Mouse (Mus musculus): ENCODE results near the gene Traf1. TPM values are rescaled to one million over a fixed set of nuclear protein-coding genes. Genes with fewer than 3 reads are reported as not detected.

The Traf1 gene
- total RNA-seq, 2 experiments from 2014 or later = 3.5 to 3.7 TPM

DNA sequence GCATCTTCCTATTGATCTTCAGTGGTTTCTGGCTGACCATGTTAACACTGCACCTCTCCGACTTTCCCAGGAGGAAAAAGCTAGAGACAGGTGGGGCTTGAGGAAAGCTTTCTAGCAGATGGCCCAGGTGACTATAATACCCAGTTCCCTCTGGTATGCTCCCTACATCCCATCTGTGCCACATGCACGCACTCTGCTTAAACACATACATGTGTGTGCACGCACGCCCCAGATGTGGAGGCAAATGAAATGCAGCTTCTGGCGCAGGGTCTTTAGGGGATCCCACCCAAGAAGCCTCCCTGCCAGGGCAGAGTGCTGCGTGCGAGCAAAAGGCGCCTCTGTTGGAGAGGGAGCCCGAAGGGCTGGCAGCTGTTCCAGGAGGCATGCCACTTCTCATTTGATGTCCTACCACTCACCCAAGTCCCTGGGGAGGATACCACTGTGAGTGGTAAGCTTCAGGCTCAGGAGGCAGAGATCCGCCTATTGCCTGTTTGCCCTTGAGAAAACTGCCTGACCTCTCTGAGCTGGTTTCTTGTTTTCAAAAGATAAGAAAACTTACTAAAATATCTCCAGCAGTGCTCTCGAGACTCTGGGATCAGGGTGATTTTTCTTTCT, 20.4 kb downstream of the Traf1 start:
- DNase-seq = no peak

DNA sequence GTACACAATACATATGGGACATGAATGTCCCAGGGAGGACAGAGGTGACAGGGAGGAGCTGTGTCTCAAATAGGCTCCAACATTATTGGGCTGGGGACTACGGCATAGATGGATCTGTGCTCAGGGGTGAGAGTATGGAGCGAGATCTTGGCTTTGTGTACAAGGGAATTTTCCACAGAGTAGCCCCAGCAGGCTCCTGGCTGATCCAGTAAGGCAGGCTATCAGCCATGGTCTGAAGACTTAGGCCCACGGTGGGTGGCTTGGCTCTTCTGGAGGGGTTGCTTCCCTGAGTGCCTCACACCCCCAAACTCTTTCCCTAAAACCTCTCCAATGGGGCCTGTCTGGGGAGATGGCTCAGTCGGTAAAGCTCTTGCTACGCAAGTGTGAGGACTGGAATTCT, 21.3 kb downstream of the Traf1 start:
- DNase-seq = no peak

DNA sequence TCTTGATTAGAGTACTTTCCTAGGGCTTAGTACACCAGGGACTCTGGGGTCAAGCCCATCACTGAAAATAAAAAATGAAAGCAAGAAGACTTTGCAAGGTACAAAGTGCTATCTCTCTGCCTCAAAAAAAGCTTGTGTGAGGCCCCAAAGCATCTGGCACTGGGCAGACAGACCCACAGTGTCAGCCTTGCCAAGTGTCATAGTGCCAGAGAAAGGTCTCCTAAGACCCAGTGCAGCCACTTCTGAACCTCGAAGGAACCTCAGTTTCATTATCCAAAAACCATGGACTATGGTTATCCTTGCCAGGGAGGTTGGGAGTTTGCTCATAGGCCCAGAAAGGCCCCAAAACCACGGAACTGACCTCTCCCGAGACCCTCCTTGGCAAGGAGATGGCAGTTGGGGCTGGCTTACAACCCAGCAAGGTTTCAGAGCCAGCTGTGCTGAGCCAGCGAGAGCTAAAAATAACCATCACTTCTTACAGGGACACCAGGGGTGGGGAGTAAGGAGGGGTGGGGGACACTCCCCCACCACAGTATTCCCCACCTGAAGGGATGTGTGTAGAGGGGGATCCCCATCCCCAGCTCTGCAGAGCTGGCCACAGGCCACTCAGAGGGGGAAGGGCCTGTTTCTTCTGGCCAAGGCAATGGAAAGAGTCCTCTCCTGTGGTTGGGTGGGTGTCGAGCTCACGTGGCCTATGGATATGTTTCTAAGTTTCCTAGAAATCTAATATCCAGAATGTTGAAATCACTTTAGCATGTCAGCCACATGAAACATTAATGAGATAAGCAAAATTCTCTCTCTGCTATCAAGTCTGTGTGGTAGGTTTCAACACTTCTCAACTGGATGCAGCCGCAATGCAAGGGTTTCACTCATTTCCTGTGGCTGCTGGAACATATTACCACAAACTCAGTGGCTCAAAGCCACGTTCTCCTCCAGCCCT, 23.0 kb downstream of the Traf1 start:
- peak; percentile 73 for DNase-seq

DNA sequence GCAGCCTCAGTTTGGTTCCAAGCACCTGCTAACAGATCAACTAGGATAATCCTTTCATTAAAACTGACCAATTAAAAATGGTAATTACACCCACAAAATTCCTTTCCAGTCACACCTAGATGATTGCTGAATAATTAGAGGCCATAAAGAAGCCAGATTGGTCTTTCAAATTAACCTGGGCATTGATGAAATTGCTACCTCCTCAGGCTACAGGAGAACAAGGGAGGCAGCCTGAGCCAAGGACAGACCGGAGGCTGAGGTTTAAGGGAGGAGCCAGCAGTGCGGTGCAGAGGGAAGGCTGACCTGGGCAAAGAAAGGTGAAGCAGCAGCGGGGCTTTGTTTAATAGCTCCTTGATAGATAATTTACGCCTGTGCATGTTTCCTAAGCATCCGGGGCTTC, 24.1 kb downstream of the Traf1 start:
- no peak for DNase-seq

DNA sequence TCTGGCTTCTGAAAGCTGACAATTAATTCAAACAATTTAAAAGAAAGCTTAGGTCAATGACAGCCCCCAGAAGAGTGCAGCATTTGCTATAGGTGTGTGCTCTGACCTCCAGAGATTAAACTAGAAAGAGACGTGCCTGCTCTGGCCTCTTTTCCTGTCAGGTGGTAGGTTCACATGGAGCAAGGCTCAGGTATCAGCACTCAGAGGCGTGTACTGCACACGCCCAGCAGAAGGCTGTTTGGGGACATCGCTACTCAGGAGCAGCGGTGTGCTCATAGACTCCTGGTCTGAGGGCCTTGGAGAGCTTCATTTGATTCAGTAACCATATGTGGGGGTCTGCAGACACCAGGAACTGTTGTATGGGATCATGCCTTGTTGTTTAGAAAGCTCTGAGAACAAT, 34.3 kb downstream of the Traf1 start:
- DNase-seq = no peak

DNA sequence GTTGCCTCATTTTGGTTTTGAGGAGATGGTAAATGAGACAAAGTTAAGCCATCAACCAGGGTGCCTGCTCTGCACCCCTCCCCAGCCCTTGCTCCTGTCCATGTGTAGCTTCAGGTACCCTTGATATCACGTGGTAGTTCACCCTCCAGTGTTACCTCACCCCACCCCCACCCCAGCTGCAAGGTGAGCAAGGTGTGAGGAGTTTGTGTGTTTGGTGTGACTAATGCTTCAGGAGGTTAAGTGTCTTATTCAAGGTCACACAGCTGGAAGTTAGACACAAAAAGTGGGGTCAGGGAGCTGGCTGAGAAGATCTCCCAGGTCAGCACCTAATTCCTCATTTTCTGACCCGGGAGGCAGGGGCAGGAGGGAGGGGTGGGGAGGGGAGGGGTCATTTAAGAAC, 38.8 kb downstream of the Traf1 start:
- no peak for DNase-seq

DNA sequence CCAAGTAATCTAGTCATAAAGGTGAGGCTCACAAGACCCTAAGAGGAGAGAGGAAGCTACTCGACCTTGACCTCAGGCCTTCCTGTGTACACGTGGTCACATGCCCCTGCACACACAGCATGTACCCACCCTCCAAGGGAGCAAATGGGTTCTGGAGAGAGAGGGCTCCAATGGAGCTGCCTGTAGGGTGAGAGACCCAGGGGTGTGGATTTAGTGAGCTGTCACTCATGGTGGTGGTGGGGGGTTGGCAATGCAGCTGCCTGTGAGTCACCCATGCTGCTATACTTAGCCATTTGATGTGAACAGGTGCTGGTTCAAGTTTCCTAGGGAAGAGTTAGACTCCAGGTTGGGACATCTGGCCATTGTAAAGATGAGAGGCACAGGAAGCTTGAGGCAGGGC, 41.4 kb downstream of the Traf1 start:
- DNase-seq = no peak

DNA sequence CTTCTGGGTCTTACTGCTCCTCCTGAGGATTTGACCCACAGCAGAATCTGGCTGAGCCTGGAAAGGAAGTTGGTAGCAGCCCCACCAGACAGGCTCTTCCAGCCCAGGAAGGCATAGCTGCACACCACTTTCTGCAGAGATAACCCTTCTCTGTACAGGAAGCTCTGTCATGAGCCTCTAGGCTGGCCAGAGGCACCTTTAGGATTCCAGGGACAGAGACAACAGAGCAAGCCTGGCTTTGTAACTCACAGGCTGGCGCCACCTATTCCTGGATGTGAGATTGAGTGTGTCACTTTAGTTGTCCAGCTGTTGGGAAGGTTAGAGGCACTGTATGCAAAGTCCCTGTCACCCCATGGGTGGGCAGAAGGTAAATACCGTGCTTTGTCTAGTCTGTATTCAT, 46.5 kb downstream of the Traf1 start:
- DNase-seq = no peak

DNA sequence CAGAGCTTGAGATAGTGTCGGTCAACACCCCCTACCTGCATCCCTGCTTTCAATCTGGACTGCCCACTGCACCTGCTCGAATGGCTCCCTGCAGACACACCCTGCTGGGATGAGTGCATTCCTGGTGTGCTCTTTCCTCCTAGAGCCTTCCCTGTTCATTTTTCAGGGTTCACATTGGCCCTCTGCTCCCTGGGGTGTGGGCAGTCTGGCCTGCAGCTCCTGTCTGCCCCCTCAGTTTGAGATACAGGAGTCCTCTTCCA, 46.8 kb downstream of the Traf1 start:
- no peak for DNase-seq

DNA sequence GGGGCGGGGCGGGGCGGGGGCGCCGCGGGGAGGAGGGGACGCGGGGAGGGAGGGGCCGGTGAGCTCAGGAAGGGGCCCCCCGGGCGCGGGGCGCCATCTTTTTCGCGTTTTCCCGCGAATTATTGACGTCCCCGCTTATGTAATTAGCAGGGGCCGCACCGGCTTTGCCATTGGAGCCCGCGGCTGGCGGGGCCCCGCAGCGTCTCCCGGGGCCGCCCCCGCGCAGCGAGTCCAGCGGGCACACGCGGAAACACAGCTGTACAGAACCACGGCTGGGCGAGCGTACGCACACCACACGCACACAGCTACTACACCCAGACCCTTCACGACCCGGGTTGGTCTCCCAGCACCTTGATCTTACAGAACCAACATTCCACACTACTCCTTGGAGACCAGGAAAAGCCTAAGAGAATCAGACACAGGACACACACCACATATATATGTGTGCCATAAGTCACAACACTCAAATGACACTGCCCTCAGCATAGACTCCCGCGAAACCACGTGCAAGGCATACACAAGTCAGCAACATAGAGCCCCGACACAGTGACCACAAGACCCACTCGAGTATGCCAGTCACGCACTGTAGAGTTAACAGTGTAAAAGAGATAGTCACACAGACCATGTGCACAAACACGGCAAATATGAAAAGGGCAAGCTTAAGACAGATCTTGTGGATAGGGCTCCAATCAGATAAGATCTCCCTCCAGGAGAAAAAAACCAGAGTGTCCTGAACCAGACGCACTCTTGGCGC, 47.3 kb downstream of the Traf1 start:
- peak; percentile 71 for DNase-seq

DNA sequence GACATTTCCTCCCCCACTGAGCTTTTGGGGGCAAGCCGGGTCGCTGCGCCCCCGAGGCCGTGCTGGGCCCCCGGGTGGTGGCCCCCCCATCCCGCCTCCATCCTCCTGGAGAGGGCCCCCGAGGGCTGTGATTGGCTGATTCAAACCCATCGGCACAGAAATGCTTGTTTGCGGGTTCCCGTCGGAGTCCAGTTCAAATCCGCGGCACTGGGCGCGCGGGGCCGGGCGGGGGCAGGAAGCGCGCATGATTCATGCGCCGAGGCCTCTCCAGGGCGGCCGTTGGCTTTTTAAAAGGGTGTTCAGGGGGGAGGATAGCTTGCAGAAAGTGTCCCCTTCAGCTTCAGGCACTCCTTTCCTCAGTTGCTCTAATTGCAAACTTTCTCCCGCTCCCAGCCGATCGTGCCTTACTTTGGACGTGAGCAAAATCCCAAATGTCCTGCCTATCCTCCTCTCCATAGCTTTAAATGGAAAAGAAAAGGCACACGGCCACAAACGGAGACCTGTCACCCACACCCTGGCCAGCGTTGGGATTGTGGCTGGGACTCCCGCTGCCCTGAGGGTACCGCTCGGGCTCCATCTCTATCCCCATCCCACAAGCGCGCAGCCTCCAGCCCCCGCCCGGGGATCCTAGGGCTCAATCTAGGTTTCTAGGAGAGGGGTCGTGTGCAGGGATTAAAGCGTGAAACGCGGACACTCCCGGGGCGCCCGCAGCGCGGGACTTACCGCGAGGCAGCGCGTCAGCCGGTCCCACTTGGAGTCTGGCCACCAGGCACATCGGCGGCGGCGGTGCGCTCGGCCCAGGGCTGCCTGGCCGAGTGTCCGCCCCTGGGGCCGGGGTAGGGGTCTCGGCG, 48.1 kb downstream of the Traf1 start, which contains the start of gene Phf19:
Gene Phf19 (minus strand): TSS at position 809 of the 851 bp plus-strand sequence.
- peak; percentile 72 for DNase-seq

DNA sequence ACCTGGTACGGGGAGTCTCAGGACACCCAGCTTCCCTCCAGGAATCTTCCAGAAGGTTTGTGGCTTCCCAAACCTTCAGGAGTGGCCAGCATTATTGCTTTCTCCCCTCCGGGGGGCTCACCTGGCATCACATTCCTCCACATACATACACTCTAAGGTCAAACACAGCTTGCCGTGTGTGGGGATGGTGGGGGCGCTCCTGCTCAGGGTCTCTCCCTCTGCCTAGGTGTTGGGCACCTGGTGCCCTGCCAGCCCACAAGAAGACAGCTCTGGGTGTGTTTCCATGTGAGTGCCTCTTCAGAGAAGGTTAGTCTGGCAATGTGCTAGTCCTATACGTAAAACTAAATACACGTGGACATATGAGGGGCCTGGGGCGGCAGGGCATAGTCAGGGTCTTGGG, 49.0 kb downstream of the Traf1 start:
- no peak for DNase-seq

DNA sequence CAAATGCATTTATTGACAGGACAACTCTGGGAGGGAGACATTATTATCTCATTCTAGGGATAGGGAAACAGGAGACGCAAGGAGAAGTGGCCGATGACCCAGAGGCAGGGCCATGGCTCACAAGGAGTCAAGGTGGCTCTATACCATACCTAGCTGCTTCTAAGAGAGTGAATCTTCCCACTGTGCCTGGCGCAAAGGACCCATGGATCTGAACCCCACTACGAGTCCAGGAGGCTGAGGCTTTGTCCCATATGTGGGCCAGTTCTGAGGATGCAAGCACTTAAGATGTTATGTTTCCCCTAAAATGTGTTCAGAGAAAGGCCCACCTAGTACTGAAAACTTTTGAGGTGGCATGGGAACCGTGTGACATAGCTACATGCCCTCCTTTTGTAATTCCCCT, 49.7 kb downstream of the Traf1 start:
- no peak for DNase-seq

DNA sequence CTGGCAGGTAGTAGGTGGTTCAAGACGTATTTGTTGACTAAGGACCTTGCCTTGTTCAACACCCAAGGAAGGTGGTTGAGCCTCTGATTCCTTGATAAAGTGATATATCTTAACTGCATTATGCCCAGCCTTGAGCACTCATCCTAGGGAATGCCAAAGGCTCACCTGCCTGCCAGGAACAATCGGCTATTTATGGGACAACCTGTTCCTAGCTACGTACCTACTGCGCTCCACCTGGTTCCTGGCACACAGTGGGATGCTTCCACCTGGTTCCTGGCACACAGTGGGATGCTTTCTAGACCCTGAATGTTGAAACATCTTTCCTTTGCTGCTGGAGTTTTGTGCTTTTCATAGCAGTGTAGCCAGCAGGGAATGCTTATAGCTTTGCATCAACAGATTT, 51.9 kb downstream of the Traf1 start:
- no peak for DNase-seq

DNA sequence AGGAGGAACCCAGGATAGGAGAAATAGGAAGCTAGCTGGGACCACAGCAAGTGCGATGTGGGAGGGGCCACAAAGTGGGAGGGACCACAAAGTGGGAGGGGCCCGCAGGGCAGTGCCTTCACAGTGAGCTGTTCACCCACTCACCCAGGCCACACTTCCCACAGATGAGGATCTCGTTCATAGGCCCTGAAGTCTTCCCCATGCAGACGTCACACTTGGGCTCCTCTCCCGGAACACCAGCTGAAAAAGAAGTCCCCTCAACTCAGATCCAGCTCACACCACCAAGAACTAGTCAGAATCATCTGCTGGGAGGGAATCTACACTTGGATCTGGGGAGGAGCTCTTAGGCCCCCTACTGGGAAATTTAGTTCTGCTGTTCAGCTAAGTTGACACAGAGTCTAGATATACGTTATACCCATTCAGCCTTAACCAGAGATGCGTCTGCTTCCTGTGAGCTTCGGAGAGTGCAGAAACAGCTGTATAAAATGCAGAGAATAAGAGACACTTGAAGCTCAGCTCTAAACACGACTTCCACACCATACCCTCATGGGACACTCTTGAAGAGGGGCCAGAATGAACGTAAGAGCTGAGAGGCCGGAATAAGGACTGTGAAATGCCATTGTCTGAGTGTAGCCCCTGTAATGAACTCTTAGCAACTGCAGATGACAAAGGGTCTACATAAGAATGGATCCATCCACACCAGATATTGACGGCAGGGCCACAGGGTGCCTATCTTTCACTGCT, 54.5 kb downstream of the Traf1 start:
- peak; percentile 56 for DNase-seq

DNA sequence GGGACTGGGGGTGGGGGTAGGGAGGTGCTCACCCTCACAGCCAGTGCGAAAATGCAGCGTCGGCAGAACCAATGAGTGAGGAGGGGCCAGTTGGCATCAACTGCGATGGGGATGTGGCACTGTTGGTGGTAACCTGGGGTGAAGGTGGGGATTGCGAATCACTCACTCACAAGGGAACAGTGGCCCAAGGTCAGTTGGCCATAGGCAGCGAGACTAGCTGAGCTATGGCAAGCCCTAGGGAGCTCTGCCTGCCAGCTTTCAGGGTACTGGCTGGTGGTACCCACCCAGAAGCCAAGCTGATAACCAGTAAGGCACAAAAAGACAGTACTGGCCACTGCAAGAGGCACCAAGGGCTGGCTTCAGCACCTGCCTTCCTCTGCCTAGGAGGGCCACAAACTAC, 55.1 kb downstream of the Traf1 start:
- DNase-seq = peak; percentile 59

DNA sequence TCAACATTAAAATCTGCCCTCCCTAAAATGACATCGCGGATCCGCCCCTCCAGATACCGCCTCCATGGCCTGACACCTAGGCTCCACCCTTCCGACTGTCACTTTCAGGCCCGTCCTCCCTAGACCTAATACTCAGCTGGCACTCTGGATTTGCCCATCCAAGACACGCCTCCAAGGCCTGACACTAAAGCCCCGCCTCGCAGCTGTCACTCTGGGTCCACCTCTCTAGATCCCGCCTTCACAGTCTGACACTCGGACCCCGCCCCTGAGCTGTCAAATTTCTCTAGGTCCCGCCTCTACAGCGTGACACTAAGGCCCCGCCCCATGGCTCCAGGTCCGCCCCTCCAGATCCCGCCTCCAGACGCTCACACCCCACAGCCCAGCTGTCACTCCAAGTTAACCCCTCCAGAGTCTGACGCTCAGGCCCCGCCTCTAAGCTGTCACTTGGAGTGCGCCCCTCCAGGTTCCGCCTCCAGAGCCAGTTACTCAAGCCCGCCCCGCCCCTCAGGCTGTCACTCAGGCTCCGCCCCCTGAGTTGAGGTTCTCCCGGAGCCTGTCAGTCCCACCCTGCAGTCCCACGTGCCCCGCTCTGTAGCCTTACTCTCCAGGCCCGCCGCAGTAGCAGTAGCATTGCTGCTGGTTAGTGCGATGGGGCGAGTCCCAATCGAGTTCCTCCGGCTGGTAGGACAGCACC, 56.6 kb downstream of the Traf1 start:
- DNase-seq = peak; percentile 98

DNA sequence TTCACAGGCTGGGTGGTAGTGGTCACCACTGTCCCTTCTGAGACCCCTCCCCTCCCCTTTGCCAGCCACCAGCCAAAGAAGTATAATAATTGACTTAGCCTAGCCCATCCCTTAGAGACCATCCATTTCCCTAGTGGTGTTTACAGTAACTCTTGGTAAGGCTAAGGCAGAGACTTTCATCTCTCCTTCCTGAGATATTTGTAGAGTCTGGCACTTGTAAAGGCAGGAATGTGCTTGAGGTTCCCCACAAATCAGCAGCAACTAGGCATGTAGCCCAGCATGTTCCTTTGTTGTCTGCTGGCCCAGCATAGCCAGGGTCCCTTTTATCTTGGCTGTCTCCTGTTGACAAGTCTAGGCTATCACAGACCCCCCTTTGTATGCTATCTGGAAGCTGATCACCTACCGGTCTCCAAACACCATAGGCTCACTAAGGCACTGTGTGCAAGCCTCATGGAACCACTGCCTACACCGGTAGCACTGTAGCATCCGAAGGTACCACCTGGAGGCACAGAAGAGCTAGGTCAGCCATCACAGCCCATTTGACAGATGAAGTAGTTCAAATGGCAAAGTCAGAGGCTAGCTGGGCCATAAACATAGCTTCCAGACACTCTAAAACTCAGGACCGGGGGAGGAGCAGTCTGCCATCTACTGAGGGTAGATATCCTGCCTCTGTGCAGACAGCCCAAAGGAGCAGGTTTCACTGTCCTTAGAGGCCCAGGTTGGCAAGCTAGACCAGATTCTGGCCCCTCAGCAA, 57.7 kb downstream of the Traf1 start:
- no peak for DNase-seq

DNA sequence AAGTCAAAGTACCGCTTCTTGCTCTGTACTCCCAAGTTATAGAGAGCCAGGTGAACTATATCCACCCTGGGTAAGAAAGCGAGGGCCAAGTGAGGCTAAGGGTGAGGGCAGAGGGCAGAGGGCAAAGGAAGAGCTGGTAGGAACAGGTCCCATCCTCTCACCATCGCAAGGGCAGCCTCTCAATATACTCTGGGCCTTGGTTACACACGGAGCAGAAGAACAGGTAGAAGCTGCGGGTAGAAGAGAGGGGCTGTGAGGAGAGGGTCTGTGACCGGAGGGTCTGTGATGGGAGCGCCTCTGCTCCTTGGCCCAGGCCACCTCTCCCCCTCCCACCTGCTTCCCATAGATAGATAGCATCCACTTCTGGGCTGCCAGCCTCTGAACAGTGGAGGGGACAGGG, 58.4 kb downstream of the Traf1 start:
- no peak for DNase-seq

DNA sequence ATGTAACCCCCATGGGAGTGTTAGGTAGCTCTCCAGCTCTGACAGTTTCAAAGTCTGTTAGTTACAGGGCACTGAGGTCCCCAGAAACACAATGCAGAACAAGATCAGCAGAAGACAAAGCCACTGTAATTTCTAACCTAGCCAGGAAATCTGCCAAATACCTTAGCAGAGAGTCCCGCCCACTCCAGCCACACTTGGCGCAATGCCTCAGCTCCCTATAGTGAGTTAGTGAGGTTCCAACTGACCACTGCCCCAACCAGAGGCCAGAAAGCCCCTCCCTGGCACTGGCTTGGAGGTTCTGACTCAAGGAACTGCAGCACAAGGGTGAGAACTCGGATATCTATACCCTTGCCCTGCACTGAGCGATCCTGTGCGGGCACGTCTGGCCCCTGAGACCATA, 58.8 kb downstream of the Traf1 start:
- DNase-seq = no peak

All from adrenal gland, postnatal 10 days (tissue).